Mouse (Mus musculus) stomach, postnatal 0 days (tissue): Measurements from ENCODE around the gene Adipor2. TPM values are rescaled to one million over a fixed set of nuclear protein-coding genes. Genes with fewer than 3 reads are reported as not detected.

Source experiments
- ATAC-seq: fragments of 200-750 bp; cut with Nextera tagmentation; 2 replicates; pipeline ENCODE4 v1.8.0; 2017; ENCODE audit not compliant: low FRiP score, low TSS enrichment
- DNase-seq: peaks from one replicate; pipeline ENCODE4 v3.0.0-alpha.2; 2016; ENCODE audit warnings: low spot score
- H3K27ac ChIP-seq: fragments of 300-500 bp; sonication (generic); replicated peaks from 2 replicates; pipeline ENCODE4 v1.5.1; 2014; ENCODE audit warnings: mild to moderate bottlenecking, control low read depth
- H3K27me3 ChIP-seq: fragments of 300-500 bp; sonication (generic); 2 replicates; pipeline ENCODE4 v1.6.1; 2014; ENCODE audit warnings: low read length; ENCODE audit not compliant: control insufficient read depth, insufficient read depth
- H3K36me3 ChIP-seq: fragments of 300-500 bp; sonication (generic); 2 replicates; pipeline ENCODE4 v1.6.1; 2014; ENCODE audit warnings: low read length, mixed read lengths; ENCODE audit not compliant: control insufficient read depth, insufficient read depth
- H3K4me1 ChIP-seq: fragments of 300-500 bp; sonication (generic); replicated peaks from 2 replicates; pipeline ENCODE4 v1.6.1; 2014; ENCODE audit warnings: antibody characterized with exemption; ENCODE audit not compliant: control insufficient read depth, insufficient read depth
- H3K4me2 ChIP-seq: fragments of 300-500 bp; sonication (generic); replicated peaks from 2 replicates; pipeline ENCODE4 v1.6.1; 2014; ENCODE audit warnings: low read depth, mild to moderate bottlenecking, control low read depth, moderate library complexity
- H3K4me3 ChIP-seq: fragments of 300-500 bp; sonication (generic); 2 replicates; pipeline ENCODE4 v1.5.1; 2014; ENCODE audit warnings: low read depth, low read length, control low read depth
- H3K9ac ChIP-seq: fragments of 300-500 bp; sonication (generic); 2 replicates; pipeline ENCODE4 v1.6.1; 2014; ENCODE audit warnings: mild to moderate bottlenecking, low read length, control low read depth, mixed read lengths
- H3K9me3 ChIP-seq: fragments of 300-500 bp; sonication (generic); 2 replicates; pipeline ENCODE4 v1.6.1; 2016; ENCODE audit warnings: low read length; ENCODE audit not compliant: control insufficient read depth
- CTCF ChIP-seq: IDR thresholded peaks from 2 replicates; pipeline ENCODE4 v1.5.1; 2016; ENCODE audit warnings: antibody characterized with exemption, low read depth, mild to moderate bottlenecking, moderate library complexity
- EP300 ChIP-seq: optimal IDR thresholded peaks from 2 replicates; pipeline ENCODE3; 2016; ENCODE audit warnings: antibody characterized with exemption
- WGBS: fragments of 180-500 bp; shearing (Covaris S2); extraction: QIAGEN DNeasy Blood & Tissue Kit; methylation state at CpG from one replicate; pipeline ENCODE4 v1.1.7; 2014; 5-methylcytosine and 5-hydroxymethylcytosine counted together
- polyA plus RNA-seq: library from polyadenylated mRNA; unstranded; fragments of >200 nt; fragmentation: Nextera tagmentation; extraction: Ambion mirVana; gene quantifications from 2 replicates; pipeline ENCODE4 v1.2.1, GENCODE M21; 2015

The Adipor2 gene
- polyA plus RNA-seq, 1 experiment from 2014 or later: 90.5 TPM

DNA sequence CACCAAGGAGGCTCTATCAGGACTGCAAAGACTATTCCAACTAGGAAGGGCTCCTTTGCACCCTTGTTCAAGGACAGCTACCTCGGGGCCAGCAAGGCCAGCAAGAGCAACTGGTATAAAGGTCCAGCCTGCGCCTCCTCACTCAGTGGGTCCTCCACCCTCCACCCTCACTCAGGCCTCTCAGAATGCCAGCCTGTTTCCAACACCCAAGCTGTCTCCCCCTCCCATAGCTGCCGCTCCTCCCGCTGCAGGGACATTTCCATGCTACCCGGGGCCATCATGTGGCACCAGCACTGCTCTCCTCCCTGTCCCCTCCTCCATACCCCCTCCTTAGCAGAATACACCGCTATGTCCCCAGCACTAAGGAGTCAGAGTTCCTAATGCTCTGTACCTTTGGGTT is 87.6 kb downstream of the Adipor2 start:
- Histone ChIP-seq H3K9ac (no peak overlapping the region), H3K27ac (no peak overlapping the region), H3K9me3 (no peaks in the 10 kb centered on the region), H3K36me3 (no peaks in the 10 kb centered on the region), H3K4me3 (no peak overlapping the region), H3K4me1 (0 out of 2 replicates have a peak, but pooled peaks cover 4% of the 10 kb centered on the region), H3K4me2 (no peak overlapping the region), H3K27me3 (peaks cover 2% of the 10 kb centered on the region; the same call in 1 of the 2 replicates)
- WGBS: 18% methylated on average over 6 of the region's 6 CpGs
- no peak for DNase-seq
- TF ChIP-seq EP300: no peak
- no peak for TF ChIP-seq CTCF
- no peak for ATAC-seq

- H3K4me2 ChIP-seq: no peak overlapping the region
- H3K4me1 ChIP-seq: 0 out of 2 replicates have a peak, but pooled peaks cover 4% of the 10 kb centered on the region
- WGBS: 5% methylated on average over 8 of the region's 8 CpGs
- H3K36me3 ChIP-seq: no peaks in the 10 kb centered on the region
- TF ChIP-seq CTCF (peak; percentile 20; the same call in 1 of the 2 replicates), EP300 (no peak)
- no peak overlapping the region for H3K9ac ChIP-seq
- H3K4me3 ChIP-seq: no peak overlapping the region
- no peaks in the 10 kb centered on the region for H3K9me3 ChIP-seq
- ATAC-seq (peak; percentile 35; the same call in 1 of the 2 replicates), DNase-seq (peak; percentile 65)
- H3K27ac ChIP-seq: no peak overlapping the region
- H3K27me3 ChIP-seq: peaks cover 2% of the 10 kb centered on the region; the same call in 1 of the 2 replicates
Observed at GRCm38 (mm10) chr6:119329215-119329714, 88.2 kb downstream of the Adipor2 start.

- ATAC-seq: no peak
- WGBS: 5% methylated on average over 11 of the region's 11 CpGs
- no peak overlapping the region for H3K4me3 ChIP-seq
- TF ChIP-seq EP300 (no peak), CTCF (no peak)
- H3K9ac ChIP-seq: no peak overlapping the region
- 0 out of 2 replicates have a peak, but pooled peaks cover 4% of the 10 kb centered on the region for H3K4me1 ChIP-seq
- no peaks in the 10 kb centered on the region for H3K9me3 ChIP-seq
- peaks cover 2% of the 10 kb centered on the region; the same call in 1 of the 2 replicates for H3K27me3 ChIP-seq
- H3K4me2 ChIP-seq: no peak overlapping the region
- no peak for DNase-seq
- no peak overlapping the region for H3K27ac ChIP-seq
- H3K36me3 ChIP-seq: no peaks in the 10 kb centered on the region
Observed at GRCm38 (mm10) chr6:119328521-119329115, 88.9 kb downstream of the Adipor2 start.

GRCm38 (mm10) chr6:119326541-119326940 is 91.0 kb downstream of the Adipor2 start:
- Histone ChIP-seq H3K9me3 (no peaks in the 10 kb centered on the region), H3K4me1 (0 out of 2 replicates have a peak, but pooled peaks cover 2% of the 10 kb centered on the region), H3K4me2 (no peak overlapping the region), H3K9ac (no peak overlapping the region), H3K27ac (no peak overlapping the region), H3K27me3 (peaks cover 2% of the 10 kb centered on the region; the same call in 1 of the 2 replicates), H3K4me3 (no peak overlapping the region), H3K36me3 (no peaks in the 10 kb centered on the region)
- ATAC-seq (no peak), DNase-seq (no peak)
- 34% methylated on average over 7 of the region's 7 CpGs for WGBS
- TF ChIP-seq CTCF: no peak
- TF ChIP-seq EP300: no peak

GRCm38 (mm10) chr6:119325978-119326377 is 91.5 kb downstream of the Adipor2 start:
- ATAC-seq (no peak), DNase-seq (no peak)
- no peak overlapping the region for H3K27ac ChIP-seq
- no peaks in the 10 kb centered on the region for H3K36me3 ChIP-seq
- H3K4me2 ChIP-seq: no peak overlapping the region
- H3K4me1 ChIP-seq: 0 out of 2 replicates have a peak, but pooled peaks cover 2% of the 10 kb centered on the region
- TF ChIP-seq EP300: no peak
- no peak for TF ChIP-seq CTCF
- no peaks in the 10 kb centered on the region for H3K9me3 ChIP-seq
- WGBS: 68% methylated on average over 6 of the region's 6 CpGs
- no peak overlapping the region for H3K9ac ChIP-seq
- no peak overlapping the region for H3K4me3 ChIP-seq
- peaks cover 2% of the 10 kb centered on the region; the same call in 1 of the 2 replicates for H3K27me3 ChIP-seq

GRCm38 (mm10) chr6:119324776-119325175 is 92.7 kb downstream of the Adipor2 start:
- H3K27ac ChIP-seq: no peak overlapping the region
- TF ChIP-seq CTCF (no peak), EP300 (no peak)
- H3K36me3 ChIP-seq: no peaks in the 10 kb centered on the region
- no peaks in the 10 kb centered on the region for H3K27me3 ChIP-seq
- H3K4me2 ChIP-seq: no peak overlapping the region
- H3K4me1 ChIP-seq: 0 out of 2 replicates have a peak, but pooled peaks cover 2% of the 10 kb centered on the region
- H3K4me3 ChIP-seq: no peak overlapping the region
- H3K9me3 ChIP-seq: no peaks in the 10 kb centered on the region
- no peak overlapping the region for H3K9ac ChIP-seq
- DNase-seq (no peak), ATAC-seq (no peak)
- 59% methylated on average over 10 of the region's 10 CpGs for WGBS
